Mouse (Mus musculus): Measurements from ENCODE around the gene 4930455H04Rik.

- TF ChIP-seq POLR2A (IDR thresholded peaks at IDR 0.05; ENCODE audit: extremely low read depth, insufficient read depth, low read length) (no peak), CTCF (IDR thresholded peaks at IDR 0.05; ENCODE audit: low read depth, low read length) (no peak)
These were observed 6.5 kb upstream of the 4930455H04Rik start for GRCm38 (mm10) chr3:116961354-116962142.

All from liver, adult 2 months (tissue).